Mouse (Mus musculus): Measurements from ENCODE around the gene Doc2a.

Doc2a gene

DNA sequence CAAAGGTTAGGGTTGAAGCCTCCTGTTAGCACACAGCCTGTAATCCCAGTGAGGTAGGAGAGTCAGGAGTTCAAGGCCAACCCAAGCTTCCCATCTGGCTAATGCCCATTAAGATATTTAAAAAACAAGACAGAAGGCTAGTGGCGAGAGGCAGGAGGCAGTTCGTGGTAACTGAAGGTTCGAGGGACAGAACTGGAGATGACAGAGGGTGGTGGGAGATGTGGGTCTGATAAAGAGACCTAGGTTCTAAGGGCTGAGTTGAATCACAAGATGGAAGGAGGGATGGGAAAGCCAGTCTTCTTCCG is at the start of gene Doc2a:
Doc2a (plus strand) TSS at position 301 of the 305 bp plus-strand sequence.
- in situ Hi-C loops (cut with MboI; ENCODE audit: low sequenced_read_pairs), result no loop called here

DNA sequence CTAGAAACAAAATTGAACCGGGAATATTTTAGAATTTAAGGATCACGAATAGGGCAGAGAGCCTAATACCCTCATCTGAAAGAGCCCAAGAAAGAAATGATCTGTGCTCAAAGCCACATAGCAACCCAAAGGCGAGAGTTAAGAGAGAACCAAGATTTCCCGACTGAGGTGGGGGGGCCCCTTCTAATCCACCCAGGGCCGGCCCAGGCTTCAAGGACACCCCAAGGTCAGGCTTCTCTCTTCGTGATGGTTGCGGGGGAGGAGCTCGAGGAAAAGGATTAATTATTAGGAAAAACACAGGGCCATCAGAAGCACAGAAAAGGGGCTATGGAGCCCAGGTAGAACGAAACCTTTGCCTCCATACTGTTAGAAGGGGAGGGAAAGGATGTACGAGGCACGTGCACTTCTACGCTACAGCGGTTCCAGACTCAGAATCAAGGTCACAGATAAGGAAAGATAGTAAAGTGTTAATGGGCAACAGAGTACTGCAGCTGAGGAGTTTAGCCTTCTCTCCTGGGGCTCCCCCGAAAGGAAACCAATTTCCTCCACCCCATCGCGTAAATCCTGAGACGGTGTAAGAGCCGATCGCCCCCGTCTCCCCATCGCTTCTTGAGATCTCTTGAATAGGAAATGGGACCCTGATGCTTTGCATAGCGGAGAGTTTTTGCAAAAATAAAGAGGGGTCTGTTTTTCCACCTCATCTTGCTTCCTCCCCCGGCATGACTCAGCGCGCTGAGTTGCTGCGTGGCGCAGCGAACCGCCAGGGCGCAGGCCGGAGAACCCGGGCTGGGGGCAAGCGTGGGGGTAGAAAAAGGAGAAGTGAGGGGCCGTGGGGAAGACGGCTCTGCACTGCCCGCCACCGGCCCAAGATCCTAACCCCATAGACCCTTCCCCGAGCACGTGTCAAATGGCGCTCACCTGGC is 48.8 kb upstream of the Doc2a start:
- in situ Hi-C loops (cut with MboI; ENCODE audit: low sequenced_read_pairs), result no loop called here

DNA sequence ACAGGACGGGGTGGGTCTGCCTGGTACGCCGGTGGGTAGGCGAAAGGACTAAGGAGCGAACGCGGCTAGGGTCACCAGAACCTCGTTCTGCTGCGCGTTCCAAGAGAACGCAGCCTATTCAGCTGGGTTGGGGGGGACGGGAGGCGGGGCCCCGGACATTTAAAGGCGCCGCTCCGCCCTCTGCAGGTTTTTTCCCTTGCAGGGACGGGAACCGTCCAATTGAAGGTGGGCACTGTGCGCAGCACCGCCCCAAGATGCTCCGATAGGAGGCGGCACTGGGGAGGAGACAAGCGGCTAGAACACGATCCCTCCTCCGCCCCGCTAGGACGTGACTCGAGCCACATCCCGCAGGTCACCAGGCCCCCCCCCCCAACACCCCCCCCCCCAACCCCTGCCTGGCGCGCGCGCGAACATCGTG is 48.2 kb upstream of the Doc2a start:
- in situ Hi-C loops (cut with MboI; ENCODE audit: low sequenced_read_pairs), result no loop called here

DNA sequence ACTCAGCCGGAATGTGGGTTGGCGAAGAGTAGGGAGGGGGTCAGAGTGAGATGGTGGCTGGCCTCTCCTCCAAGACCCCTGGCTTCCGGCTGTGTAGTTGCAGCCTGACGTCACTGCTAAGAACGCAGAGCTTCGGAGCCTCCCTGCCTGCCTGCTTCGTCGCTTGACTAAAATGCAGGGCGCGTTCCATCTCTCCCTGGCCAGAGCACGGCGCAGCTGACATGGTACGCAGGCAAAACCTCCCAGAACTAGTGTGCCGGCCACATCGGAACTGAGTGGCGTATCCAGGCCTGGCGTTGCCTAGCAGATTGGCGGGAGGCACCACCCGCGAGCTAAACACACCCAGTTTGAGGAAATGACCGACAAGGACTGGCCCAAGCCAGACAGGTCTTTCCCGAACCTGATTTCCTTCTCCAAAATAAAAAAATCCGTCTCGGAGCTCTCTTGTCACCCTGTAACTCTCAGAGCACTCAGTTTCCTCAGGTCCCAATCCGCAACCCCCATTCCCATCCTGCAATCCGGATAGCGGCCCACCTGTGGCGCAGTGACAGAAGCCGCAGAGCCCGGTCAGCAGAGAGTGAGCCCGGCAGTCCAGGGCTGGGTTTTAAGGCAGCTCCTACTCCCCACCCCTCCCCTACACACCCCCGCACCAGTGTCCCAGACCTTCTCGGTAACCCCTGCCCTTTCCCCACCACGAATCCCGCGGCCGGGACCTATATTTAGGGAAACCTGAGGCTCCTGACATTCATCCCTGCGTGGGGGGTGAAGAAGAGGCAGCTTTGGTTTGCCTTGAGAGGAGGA is 47.5 kb upstream of the Doc2a start:
- in situ Hi-C loops (cut with MboI; ENCODE audit: low sequenced_read_pairs), result no loop called here

DNA sequence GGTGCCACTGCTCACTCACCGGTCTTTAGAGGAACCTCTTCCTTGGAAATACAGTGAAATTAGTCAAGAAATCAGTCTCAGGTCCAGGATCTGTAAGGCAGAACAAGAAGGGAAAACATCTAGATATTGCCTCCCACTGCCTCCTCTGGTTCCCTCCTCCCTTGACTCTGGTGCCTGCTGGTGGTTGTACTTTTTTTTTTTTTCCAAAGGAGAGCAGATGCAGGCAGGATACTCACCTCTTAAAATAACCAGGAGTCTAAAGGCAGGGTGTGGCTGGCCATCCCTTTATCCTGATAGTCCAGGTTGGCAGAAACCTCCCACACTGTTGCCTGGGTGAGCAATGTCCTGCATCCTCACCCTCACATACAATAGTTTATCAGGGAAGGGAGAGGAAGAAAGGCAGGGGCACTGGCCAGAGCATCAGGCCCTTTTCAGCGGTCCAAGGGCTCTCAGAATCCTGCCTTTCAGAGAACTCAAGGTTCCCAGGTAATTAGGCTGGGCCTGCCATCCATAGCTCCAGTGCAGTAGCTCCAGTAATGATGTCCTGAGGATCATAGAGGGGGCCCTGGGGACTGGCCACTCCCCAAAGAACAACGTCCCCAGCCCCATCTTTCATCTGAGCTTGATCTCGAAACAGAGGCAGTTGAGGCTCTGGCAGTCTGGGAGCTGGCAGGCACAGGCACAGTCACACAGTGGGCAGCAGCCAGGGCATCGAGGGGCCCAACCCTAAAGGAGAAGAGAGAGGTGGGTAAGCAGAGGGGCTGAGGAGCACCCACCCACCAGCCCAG is 46.8 kb upstream of the Doc2a start:
- in situ Hi-C loops (cut with MboI; ENCODE audit: low sequenced_read_pairs), result no loop called here

- in situ Hi-C loops (cut with MboI; ENCODE audit: low sequenced_read_pairs), result no loop called here
These were observed 46.2 kb upstream of the Doc2a start for GRCm38 (mm10) chr7:126801057-126801422.

GRCm38 (mm10) chr7:126802134-126802889 is 44.9 kb upstream of the Doc2a start:
- in situ Hi-C loops (cut with MboI; ENCODE audit: low sequenced_read_pairs), result no loop called here

DNA sequence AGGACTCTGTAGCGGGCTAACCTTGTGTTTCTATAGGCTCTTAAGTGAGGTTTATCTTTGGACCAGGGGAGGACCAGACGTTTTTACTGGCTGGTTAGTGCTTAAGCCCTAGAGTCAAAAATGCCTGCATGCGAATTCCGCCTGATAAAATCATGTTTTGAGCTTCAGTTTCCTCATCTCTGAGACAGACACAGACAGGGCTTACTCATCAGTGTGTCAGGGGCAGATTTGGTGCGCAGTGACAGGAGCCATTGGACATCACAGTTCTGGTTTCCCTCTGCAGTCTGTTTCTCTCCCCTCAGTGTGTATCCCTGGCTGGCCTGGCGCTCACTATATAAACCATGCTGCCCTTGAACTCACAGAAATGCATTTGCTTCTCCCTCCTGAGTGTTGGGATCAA is 44.0 kb upstream of the Doc2a start:
- in situ Hi-C loops (cut with MboI; ENCODE audit: low sequenced_read_pairs), result no loop called here

- in situ Hi-C loops (cut with MboI; ENCODE audit: low sequenced_read_pairs), result no loop called here
These were observed 43.5 kb upstream of the Doc2a start for GRCm38 (mm10) chr7:126803751-126804150.

DNA sequence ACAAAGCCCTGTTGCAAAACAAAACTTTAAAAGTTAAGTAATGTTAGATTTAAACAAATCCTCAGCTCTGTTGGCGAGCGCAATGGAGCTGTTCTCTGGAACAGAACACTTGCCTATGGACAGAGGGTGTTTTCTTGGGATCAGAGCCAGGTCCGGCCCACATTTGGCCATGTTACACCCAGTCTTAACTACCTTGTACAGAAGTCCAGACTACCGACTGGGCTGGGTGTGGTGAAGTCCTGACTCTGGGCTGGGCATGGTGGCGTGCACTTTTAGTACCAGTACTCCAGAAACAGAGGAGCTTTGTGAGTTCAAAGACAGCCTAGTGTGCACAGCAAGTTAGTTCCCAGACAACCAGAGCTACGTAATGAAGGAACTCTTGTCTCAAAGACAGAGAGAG is 40.3 kb upstream of the Doc2a start:
- in situ Hi-C loops (cut with MboI; ENCODE audit: low sequenced_read_pairs), result no loop called here

DNA sequence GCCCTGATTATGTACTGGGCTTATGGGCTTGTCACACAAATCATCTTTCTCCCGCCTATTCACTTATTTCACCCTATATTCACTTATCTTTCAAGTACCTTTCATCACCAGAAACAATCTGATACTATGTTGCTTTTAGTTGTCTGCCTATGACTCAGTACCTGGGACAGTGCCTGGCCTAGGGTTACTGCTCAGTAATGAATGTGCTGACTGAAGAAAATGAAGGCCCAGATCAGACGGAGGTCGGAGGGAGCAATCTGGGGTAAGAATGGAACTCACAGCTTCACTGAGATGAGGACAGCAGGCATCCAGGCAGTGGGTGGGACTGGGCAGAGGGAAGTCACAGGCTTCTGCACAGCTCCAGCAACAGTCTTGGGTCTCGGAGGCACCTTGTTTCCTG is 39.8 kb upstream of the Doc2a start:
- in situ Hi-C loops (cut with MboI; ENCODE audit: low sequenced_read_pairs), result no loop called here

DNA sequence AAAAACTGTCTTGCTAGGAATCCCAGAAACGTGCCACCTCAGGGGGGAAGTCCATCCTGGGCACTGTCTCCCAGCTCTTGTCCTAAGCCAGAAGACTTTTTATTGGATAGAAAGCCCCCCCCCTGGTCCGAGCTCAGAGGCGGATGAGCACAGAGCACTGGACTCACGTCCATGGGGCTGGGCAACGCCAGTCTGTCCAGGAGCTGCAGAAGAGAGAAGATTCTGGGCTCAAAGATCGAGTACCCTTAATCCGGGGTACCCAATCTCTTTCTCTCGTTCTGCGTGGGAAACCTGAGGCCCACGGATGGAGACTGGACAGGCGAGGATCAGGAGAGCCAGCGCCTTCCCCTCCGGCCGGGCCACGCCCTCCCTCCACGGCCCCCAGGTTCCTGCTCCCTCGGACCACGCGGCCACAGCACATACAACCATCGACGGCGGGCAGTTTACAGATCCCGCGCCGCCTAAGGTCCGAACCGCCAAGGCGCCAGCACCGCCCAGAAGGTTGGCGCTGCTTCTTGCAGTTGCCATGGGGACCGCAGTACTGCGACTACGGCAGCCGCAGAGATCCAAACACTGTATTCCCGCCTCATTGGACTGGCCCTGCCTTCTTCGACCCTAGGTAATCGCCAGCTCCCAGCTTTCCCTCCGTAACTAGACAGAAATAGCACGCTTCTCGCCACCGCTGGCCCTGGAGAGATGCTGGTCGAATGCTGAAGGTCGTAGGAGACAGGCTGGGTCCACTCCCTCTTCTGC is 38.3 kb upstream of the Doc2a start:
- in situ Hi-C loops (cut with MboI; ENCODE audit: low sequenced_read_pairs), result no loop called here

GRCm38 (mm10) chr7:126809723-126810369 is 37.4 kb upstream of the Doc2a start:
- in situ Hi-C loops (cut with MboI; ENCODE audit: low sequenced_read_pairs), result no loop called here

GRCm38 (mm10) chr7:126815726-126816222 is 31.4 kb upstream of the Doc2a start:
- in situ Hi-C loops (cut with MboI; ENCODE audit: low sequenced_read_pairs), result no loop called here

- in situ Hi-C loops (cut with MboI; ENCODE audit: low sequenced_read_pairs), result no loop called here
These were observed 30.7 kb upstream of the Doc2a start for GRCm38 (mm10) chr7:126816494-126816893.

DNA sequence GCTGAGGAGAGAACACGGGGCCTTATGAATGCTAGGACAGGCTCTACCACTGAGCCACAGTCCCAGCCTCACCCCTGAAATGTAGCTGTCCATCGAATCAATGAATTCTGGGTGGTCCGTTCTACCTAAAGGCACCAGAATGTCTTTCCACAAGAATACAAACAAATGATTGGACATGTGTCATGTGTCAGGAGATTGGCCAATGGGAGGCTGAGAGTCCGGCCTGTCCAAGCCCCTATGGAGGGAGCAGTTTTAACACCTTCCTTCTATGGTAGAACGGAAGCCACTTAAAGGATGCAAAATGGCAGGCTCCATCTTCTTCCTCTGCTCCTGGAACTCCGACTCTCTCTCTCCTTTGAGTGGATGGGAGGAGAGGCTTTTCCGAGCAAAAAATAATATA is 29.6 kb upstream of the Doc2a start:
- in situ Hi-C loops (cut with MboI; ENCODE audit: low sequenced_read_pairs), result no loop called here

GRCm38 (mm10) chr7:126818818-126819217 is 28.4 kb upstream of the Doc2a start:
- in situ Hi-C loops (cut with MboI; ENCODE audit: low sequenced_read_pairs), result no loop called here

- in situ Hi-C loops (cut with MboI; ENCODE audit: low sequenced_read_pairs), result no loop called here
These were observed 25.2 kb upstream of the Doc2a start for GRCm38 (mm10) chr7:126821835-126822511.

DNA sequence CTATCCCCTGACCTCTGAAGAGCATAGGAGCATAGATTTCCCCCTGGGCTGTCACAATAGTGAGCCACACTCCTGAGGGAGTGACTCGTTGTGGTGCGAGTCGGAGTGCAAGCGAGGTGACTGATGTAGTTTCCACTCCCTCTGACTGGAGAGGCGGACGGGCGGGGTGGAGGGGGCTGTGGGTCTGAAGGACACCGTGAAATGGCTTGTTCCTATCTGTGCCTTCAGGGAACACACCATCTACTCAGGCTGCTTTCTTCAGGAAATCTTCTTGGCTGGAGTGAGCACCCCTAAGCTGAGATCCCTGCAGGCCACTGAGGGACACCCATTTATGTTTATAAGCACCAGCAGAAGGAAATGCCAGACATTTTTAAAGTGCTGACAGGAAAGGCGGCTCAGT is 24.5 kb upstream of the Doc2a start:
- in situ Hi-C loops (cut with MboI; ENCODE audit: low sequenced_read_pairs), result no loop called here

Data from CH12F3 (cell line).